ENCODE assay signal across 9 mouse cellular contexts in genomic region chr17:56554122-56554551, GRCm38 (mm10). TPM values are rescaled to one million over a fixed set of nuclear protein-coding genes. Genes with fewer than 3 reads are reported as not detected.
A peak's percentile ranks its signal among the peaks of the same experiment; 100 is the strongest.
DNase-seq lines count a peak whose midpoint lies in the region; ATAC-seq and TF ChIP-seq lines count a peak whose summit lies in the region.
"Had no signal": no experiment of that assay in that cellular context is flagged by ENCODE, and none has a peak within 500 bp of the region (broad histone marks: within the 10 kb centered on the region; RNA-seq: fewer than 3 reads in every experiment).

Gm20219 (minus strand) TSS chr17:56554387.

- WGBS in midbrain, embryonic 15.5 days: 82% methylated on average over 20 of the region's 20 CpGs
- WGBS in midbrain, embryonic 10.5 days: 83% methylated on average over 20 of the region's 20 CpGs
- 63% methylated on average over 20 of the region's 20 CpGs for WGBS in intestine, embryonic 14.5 days
- 61% methylated on average over 20 of the region's 20 CpGs for WGBS in liver, embryonic 13.5 days (ENCODE audit: insufficient replicate concordance)
- 47% methylated on average over 20 of the region's 20 CpGs for WGBS in stomach, postnatal 0 days

- H3K4me3 ChIP-seq in midbrain, embryonic 15.5 days: no peak within 1 kb of the TSS
- no peak within 1 kb of the TSS for H3K4me3 ChIP-seq in midbrain, embryonic 10.5 days
- no peak within 1 kb of the TSS for H3K4me3 ChIP-seq in intestine, embryonic 14.5 days (ENCODE audit: low read depth, low read length)
- no peak within 1 kb of the TSS for H3K4me3 ChIP-seq in liver, embryonic 13.5 days (replicated peaks)
- peak within 1 kb of the TSS; percentile 37 for H3K4me3 ChIP-seq in stomach, postnatal 0 days (ENCODE audit: low read depth, low read length)

- H3K9me3 ChIP-seq in midbrain, embryonic 15.5 days: no peaks in the 10 kb centered on the region
- 0 out of 2 replicates have a peak, but pooled peaks cover 3% of the 10 kb centered on the region for H3K9me3 ChIP-seq in midbrain, embryonic 10.5 days (replicated peaks)
- no peaks in the 10 kb centered on the region for H3K9me3 ChIP-seq in intestine, embryonic 14.5 days (ENCODE audit: control insufficient read depth, low read length)
- no peaks in the 10 kb centered on the region for H3K9me3 ChIP-seq in liver, embryonic 13.5 days (replicated peaks)
- H3K9me3 ChIP-seq in stomach, postnatal 0 days (ENCODE audit: control insufficient read depth, low read length): no peaks in the 10 kb centered on the region

- no peak for ATAC-seq in midbrain, embryonic 15.5 days (replicated peaks)
- peak; percentile 85 for ATAC-seq in intestine, embryonic 14.5 days (replicated peaks; ENCODE audit: low FRiP score, low TSS enrichment, low read depth)
- ATAC-seq in liver, embryonic 13.5 days (ENCODE audit: low read depth): 0 out of 2 replicates have a peak, but pooled peaks have one; percentile 39
- ATAC-seq in stomach, postnatal 0 days (ENCODE audit: low FRiP score, low TSS enrichment): peak; percentile 95
- no peak for ATAC-seq in cerebellum, adult (ENCODE audit: insufficient number of reproducible peaks, low FRiP score, low TSS enrichment)

- no peaks in the 10 kb centered on the region for H3K36me3 ChIP-seq in midbrain, embryonic 15.5 days (replicated peaks)
- H3K36me3 ChIP-seq in midbrain, embryonic 10.5 days: no peaks in the 10 kb centered on the region
- no peaks in the 10 kb centered on the region for H3K36me3 ChIP-seq in intestine, embryonic 14.5 days (ENCODE audit: control insufficient read depth, insufficient read depth, low read length)
- no peaks in the 10 kb centered on the region for H3K36me3 ChIP-seq in liver, embryonic 13.5 days
- no peaks in the 10 kb centered on the region for H3K36me3 ChIP-seq in stomach, postnatal 0 days (ENCODE audit: control insufficient read depth, insufficient read depth, low read length)

- DNase-seq in midbrain, embryonic 10.5 days (ENCODE audit: low spot score): no peak
- DNase-seq in intestine, embryonic 14.5 days (ENCODE audit: low spot score): peak; percentile 66
- no peak for DNase-seq in liver, embryonic 13.5 days
- DNase-seq in stomach, postnatal 0 days (ENCODE audit: low spot score): peak; percentile 93
- DNase-seq in frontal cortex, adult 2 months (ENCODE audit: extremely low spot score in 1 of 2, low spot score in 1 of 2): no peak
- DNase-seq in embryo, embryonic 11 days: no peak
- DNase-seq: right cerebral cortex, postnatal 25 days had no signal

- no peaks in the 10 kb centered on the region for H3K27me3 ChIP-seq in midbrain, embryonic 15.5 days (replicated peaks)
- H3K27me3 ChIP-seq in midbrain, embryonic 10.5 days (ENCODE audit: low read depth, poor library complexity, severe bottlenecking): no peaks in the 10 kb centered on the region
- H3K27me3 ChIP-seq in intestine, embryonic 14.5 days (replicated peaks; ENCODE audit: control insufficient read depth, insufficient read depth, low read length): no peaks in the 10 kb centered on the region
- H3K27me3 ChIP-seq in liver, embryonic 13.5 days: no peaks in the 10 kb centered on the region
- no peaks in the 10 kb centered on the region for H3K27me3 ChIP-seq in stomach, postnatal 0 days (ENCODE audit: control insufficient read depth, insufficient read depth, low read length)

- peaks cover 20% of the 10 kb centered on the region for H3K4me1 ChIP-seq in midbrain, embryonic 15.5 days
- H3K4me1 ChIP-seq in midbrain, embryonic 10.5 days: peaks cover 23% of the 10 kb centered on the region
- no peaks in the 10 kb centered on the region for H3K4me1 ChIP-seq in intestine, embryonic 14.5 days (replicated peaks; ENCODE audit: control insufficient read depth, insufficient read depth, low read length)
- H3K4me1 ChIP-seq in liver, embryonic 13.5 days (replicated peaks): 0 out of 2 replicates have a peak, but pooled peaks cover 2% of the 10 kb centered on the region
- H3K4me1 ChIP-seq in stomach, postnatal 0 days (replicated peaks; ENCODE audit: control insufficient read depth, insufficient read depth): no peaks in the 10 kb centered on the region

- peak within 1 kb of the TSS; percentile 81; the same call in 1 of the 2 replicates for H3K27ac ChIP-seq in midbrain, embryonic 15.5 days
- no peak within 1 kb of the TSS for H3K27ac ChIP-seq in midbrain, embryonic 10.5 days (replicated peaks)
- no peak within 1 kb of the TSS for H3K27ac ChIP-seq in intestine, embryonic 14.5 days (ENCODE audit: low read depth)
- H3K27ac ChIP-seq in liver, embryonic 13.5 days: no peak within 1 kb of the TSS
- H3K27ac ChIP-seq in stomach, postnatal 0 days (replicated peaks): peak within 1 kb of the TSS; percentile 85

- no peak within 1 kb of the TSS for H3K9ac ChIP-seq in midbrain, embryonic 15.5 days
- no peak within 1 kb of the TSS for H3K9ac ChIP-seq in intestine, embryonic 14.5 days (ENCODE audit: low read length)
- no peak within 1 kb of the TSS for H3K9ac ChIP-seq in liver, embryonic 13.5 days
- peak within 1 kb of the TSS; percentile 59 for H3K9ac ChIP-seq in stomach, postnatal 0 days (ENCODE audit: low read length)

- H3K4me2 ChIP-seq in midbrain, embryonic 15.5 days: no peak within 1 kb of the TSS
- peak within 1 kb of the TSS; percentile 31 for H3K4me2 ChIP-seq in intestine, embryonic 14.5 days (ENCODE audit: low read length)
- no peak within 1 kb of the TSS for H3K4me2 ChIP-seq in liver, embryonic 13.5 days
- H3K4me2 ChIP-seq in stomach, postnatal 0 days (replicated peaks; ENCODE audit: low read depth): peak within 1 kb of the TSS; percentile 45

- no peak for TF ChIP-seq EP300 in stomach, postnatal 0 days (optimal IDR thresholded peaks at IDR 0.05)

- no peak for TF ChIP-seq CTCF in stomach, postnatal 0 days (IDR thresholded peaks at IDR 0.05; ENCODE audit: low read depth)

RNA-seq across cellular contexts. Expression of gene Gm20219, which starts in this region (rescaled TPM):
- 1.4 and 2.0 TPM in 2 replicates for polyA plus RNA-seq in midbrain, embryonic 15.5 days (2015; fragmentation: Nextera tagmentation; extraction: Ambion mirVana)
- 0.80 and 0.89 TPM in 2 replicates for polyA plus RNA-seq in midbrain, embryonic 10.5 days (2016; fragmentation: Nextera tagmentation; extraction: Ambion mirVana)
- 2.2 and 2.8 TPM in 2 replicates for polyA plus RNA-seq in intestine, embryonic 14.5 days (2014; fragmentation: Nextera tagmentation; extraction: Ambion mirVana)
- 0.08 and 0.14 TPM in 2 replicates for polyA plus RNA-seq in liver, embryonic 13.5 days (2015; fragmentation: Nextera tagmentation; extraction: Ambion mirVana)
- polyA plus RNA-seq in stomach, postnatal 0 days (2015; fragmentation: Nextera tagmentation; extraction: Ambion mirVana): 15.9 and 19.2 TPM in 2 replicates
- 3.1 and 3.7 TPM in 2 replicates for polyA plus RNA-seq in frontal cortex, adult 2 months (2012; rRNA removed)

Comparison
In these comparisons a context has a peak if more than half of its experiments do, and no peak if none do; other contexts are left out.
1. H3K27ac ChIP-seq: peak in midbrain, embryonic 15.5 days (single experiment) and stomach, postnatal 0 days (single experiment); none in midbrain, embryonic 10.5 days (single experiment), intestine, embryonic 14.5 days (single experiment) and liver, embryonic 13.5 days (single experiment).
2. Peak in ATAC-seq in liver, embryonic 13.5 days; RNA of the gene not detected or under 1 TPM.
3. ATAC-seq: peak in intestine, embryonic 14.5 days (single experiment) and stomach, postnatal 0 days (single experiment); none in midbrain, embryonic 15.5 days (single experiment) and cerebellum, adult (single experiment).
4. H3K4me2 ChIP-seq: peak in intestine, embryonic 14.5 days (single experiment) and stomach, postnatal 0 days (single experiment); none in midbrain, embryonic 15.5 days (single experiment) and liver, embryonic 13.5 days (single experiment).
5. DNase-seq: peak in intestine, embryonic 14.5 days (single experiment) and stomach, postnatal 0 days (single experiment); none in midbrain, embryonic 10.5 days (single experiment), liver, embryonic 13.5 days (single experiment), frontal cortex, adult 2 months (0 of 2) and embryo, embryonic 11 days (single experiment).